Mouse (Mus musculus): ENCODE measurements around the gene Disp1. TPM values are rescaled to one million over a fixed set of nuclear protein-coding genes. Genes with fewer than 3 reads are reported as not detected.

The Disp1 gene
- total and polyA plus RNA-seq, 3 experiments = 3.8 to 10.5 (median 5.0) TPM

DNA sequence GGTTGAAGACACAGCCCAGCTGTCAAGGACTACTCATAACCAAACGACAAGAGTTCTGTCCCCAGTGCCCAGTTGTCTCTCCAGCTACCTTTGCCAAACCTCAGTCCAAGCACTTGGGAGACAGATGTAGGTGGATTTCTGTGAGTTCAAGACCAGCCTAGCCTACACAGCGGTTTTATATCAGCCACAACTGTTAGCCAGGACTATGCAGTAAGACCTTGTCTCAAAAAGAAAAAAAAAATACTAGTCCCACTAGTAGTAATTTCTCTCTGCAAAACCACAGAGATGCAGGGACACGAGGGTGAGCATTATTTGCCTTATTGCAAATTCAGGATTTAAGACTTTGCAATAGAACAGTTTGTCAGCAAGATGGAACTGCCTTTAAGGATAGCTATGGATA lies 120.0 kb downstream of the Disp1 start:
- no peak overlapping the region for H3K4me3 ChIP-seq (ENCODE audit: low read depth, low read length)
- H3K36me3 ChIP-seq (replicated peaks) = peaks cover 19% of the 10 kb centered on the region
- DNase-seq (ENCODE audit: low spot score) (no peak), ATAC-seq (ENCODE audit: extremely low read depth, insufficient number of reproducible peaks, low FRiP score, poor library complexity, severe bottlenecking) (no peak)
- no peaks in the 10 kb centered on the region for H3K4me1 ChIP-seq (ENCODE audit: insufficient read depth, low read depth, low read length)
- H3K9me3 ChIP-seq (replicated peaks) = no peaks in the 10 kb centered on the region
- TF ChIP-seq TAL1 (conservative IDR thresholded peaks at IDR 0.05; ENCODE audit: low read depth, low read length) = no peak
- TF ChIP-seq GATA1 (IDR thresholded peaks at IDR 0.05; ENCODE audit: borderline replicate concordance, low read length) = no peak
- no peak for TF ChIP-seq CTCF (IDR thresholded peaks at IDR 0.05; ENCODE audit: low read depth, low read length)
- TF ChIP-seq POLR2AphosphoS5 (IDR thresholded peaks at IDR 0.05; ENCODE audit: insufficient replicate concordance, low read depth, low read length) = no peak
- TF ChIP-seq GATA2 (IDR thresholded peaks at IDR 0.05; ENCODE audit: borderline replicate concordance, low read depth, low read length) = no peak
- H3K27me3 ChIP-seq (ENCODE audit: insufficient read depth, low read length) = no peaks in the 10 kb centered on the region

DNA sequence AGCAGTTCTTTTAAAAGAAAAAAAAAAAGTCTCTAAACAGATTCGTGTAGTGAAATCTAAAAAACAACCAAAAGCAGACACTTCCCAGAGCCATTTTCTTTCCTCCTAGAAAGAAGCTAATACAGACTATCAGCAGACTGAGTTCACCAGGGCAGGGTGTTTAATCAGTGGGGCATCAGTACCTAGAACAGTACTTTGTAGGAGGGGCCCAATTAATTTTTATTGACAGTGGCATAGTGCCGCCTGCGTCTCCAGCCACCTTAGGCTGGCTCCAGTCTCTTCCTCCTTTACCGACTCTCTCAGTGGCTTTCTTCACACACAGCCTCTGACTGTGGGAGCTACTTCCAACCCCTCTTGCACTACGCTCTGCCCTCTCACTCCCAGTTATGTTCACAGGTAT lies 121.1 kb downstream of the Disp1 start:
- Histone ChIP-seq H3K4me3 (ENCODE audit: low read depth, low read length) (no peak overlapping the region), H3K36me3 (replicated peaks) (peaks cover 27% of the 10 kb centered on the region), H3K9me3 (replicated peaks) (no peaks in the 10 kb centered on the region), H3K27me3 (ENCODE audit: insufficient read depth, low read length) (no peaks in the 10 kb centered on the region), H3K4me1 (ENCODE audit: insufficient read depth, low read depth, low read length) (no peaks in the 10 kb centered on the region)
- no peak for ATAC-seq (ENCODE audit: extremely low read depth, insufficient number of reproducible peaks, low FRiP score, poor library complexity, severe bottlenecking)
- no peak for DNase-seq (ENCODE audit: low spot score)
- TF ChIP-seq GATA2 (IDR thresholded peaks at IDR 0.05; ENCODE audit: borderline replicate concordance, low read depth, low read length) = no peak
- no peak for TF ChIP-seq POLR2AphosphoS5 (IDR thresholded peaks at IDR 0.05; ENCODE audit: insufficient replicate concordance, low read depth, low read length)
- no peak for TF ChIP-seq CTCF (IDR thresholded peaks at IDR 0.05; ENCODE audit: low read depth, low read length)
- no peak for TF ChIP-seq TAL1 (conservative IDR thresholded peaks at IDR 0.05; ENCODE audit: low read depth, low read length)
- no peak for TF ChIP-seq GATA1 (IDR thresholded peaks at IDR 0.05; ENCODE audit: borderline replicate concordance, low read length)

DNA sequence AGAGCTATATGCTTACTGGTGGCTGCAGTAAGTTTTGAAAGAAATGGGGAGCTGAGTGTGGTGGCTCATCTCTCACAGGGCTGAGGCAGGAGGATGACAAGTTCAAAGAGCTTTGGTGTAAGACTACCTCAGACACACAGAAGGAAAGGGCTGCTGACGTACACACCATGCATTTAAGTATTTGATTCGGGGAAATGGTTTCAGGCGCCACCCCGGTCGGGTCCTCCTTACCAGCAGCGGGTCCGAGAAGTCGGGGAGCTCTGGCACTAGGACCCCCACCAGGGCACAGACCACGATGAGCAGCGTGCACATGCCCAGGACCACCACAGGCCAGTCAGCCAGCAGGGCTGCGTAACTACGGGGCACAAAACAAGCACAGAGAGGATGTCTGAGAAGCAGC lies 121.6 kb downstream of the Disp1 start:
- Histone ChIP-seq H3K36me3 (replicated peaks) (peaks cover 33% of the 10 kb centered on the region), H3K4me1 (ENCODE audit: insufficient read depth, low read depth, low read length) (no peaks in the 10 kb centered on the region), H3K4me3 (ENCODE audit: low read depth, low read length) (no peak overlapping the region), H3K9me3 (replicated peaks) (no peaks in the 10 kb centered on the region), H3K27me3 (ENCODE audit: insufficient read depth, low read length) (no peaks in the 10 kb centered on the region)
- DNase-seq (ENCODE audit: low spot score) = no peak
- TF ChIP-seq GATA1 (IDR thresholded peaks at IDR 0.05; ENCODE audit: borderline replicate concordance, low read length) (no peak), POLR2AphosphoS5 (IDR thresholded peaks at IDR 0.05; ENCODE audit: insufficient replicate concordance, low read depth, low read length) (no peak), GATA2 (IDR thresholded peaks at IDR 0.05; ENCODE audit: borderline replicate concordance, low read depth, low read length) (no peak), CTCF (IDR thresholded peaks at IDR 0.05; ENCODE audit: low read depth, low read length) (no peak), TAL1 (conservative IDR thresholded peaks at IDR 0.05; ENCODE audit: low read depth, low read length) (no peak)
- no peak for ATAC-seq (ENCODE audit: extremely low read depth, insufficient number of reproducible peaks, low FRiP score, poor library complexity, severe bottlenecking)

DNA sequence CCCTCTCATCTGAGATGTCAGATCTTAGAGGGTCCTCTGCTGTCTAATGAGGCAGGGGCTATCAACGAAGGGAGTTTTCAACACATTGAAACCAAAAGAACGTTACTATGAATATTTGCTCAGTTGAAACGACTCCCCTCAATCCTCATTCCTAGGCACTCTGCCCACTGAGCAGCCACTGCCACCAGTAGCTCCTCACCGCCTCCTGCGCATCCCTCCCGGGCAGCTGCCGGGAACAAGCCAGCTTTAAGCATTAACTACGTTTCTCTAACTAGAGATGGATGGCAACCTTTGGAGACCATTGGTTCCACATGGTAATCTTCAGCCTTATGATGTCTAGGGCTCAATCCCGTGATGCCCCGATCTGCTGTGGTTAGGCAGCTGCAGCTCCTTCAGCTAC lies 123.7 kb downstream of the Disp1 start:
- TF ChIP-seq CTCF (IDR thresholded peaks at IDR 0.05; ENCODE audit: low read depth, low read length) = no peak
- TF ChIP-seq TAL1 (conservative IDR thresholded peaks at IDR 0.05; ENCODE audit: low read depth, low read length) = no peak
- TF ChIP-seq GATA1 (IDR thresholded peaks at IDR 0.05; ENCODE audit: borderline replicate concordance, low read length) = no peak
- TF ChIP-seq GATA2 (IDR thresholded peaks at IDR 0.05; ENCODE audit: borderline replicate concordance, low read depth, low read length) = no peak
- TF ChIP-seq POLR2AphosphoS5 (IDR thresholded peaks at IDR 0.05; ENCODE audit: insufficient replicate concordance, low read depth, low read length) = no peak
- no peaks in the 10 kb centered on the region for H3K4me1 ChIP-seq (ENCODE audit: insufficient read depth, low read depth, low read length)
- DNase-seq (ENCODE audit: low spot score) = no peak
- no peaks in the 10 kb centered on the region for H3K27me3 ChIP-seq (ENCODE audit: insufficient read depth, low read length)
- no peaks in the 10 kb centered on the region for H3K9me3 ChIP-seq (replicated peaks)
- H3K36me3 ChIP-seq (replicated peaks) = peaks cover 43% of the 10 kb centered on the region
- no peak for ATAC-seq (ENCODE audit: extremely low read depth, insufficient number of reproducible peaks, low FRiP score, poor library complexity, severe bottlenecking)
- no peak overlapping the region for H3K4me3 ChIP-seq (ENCODE audit: low read depth, low read length)

DNA sequence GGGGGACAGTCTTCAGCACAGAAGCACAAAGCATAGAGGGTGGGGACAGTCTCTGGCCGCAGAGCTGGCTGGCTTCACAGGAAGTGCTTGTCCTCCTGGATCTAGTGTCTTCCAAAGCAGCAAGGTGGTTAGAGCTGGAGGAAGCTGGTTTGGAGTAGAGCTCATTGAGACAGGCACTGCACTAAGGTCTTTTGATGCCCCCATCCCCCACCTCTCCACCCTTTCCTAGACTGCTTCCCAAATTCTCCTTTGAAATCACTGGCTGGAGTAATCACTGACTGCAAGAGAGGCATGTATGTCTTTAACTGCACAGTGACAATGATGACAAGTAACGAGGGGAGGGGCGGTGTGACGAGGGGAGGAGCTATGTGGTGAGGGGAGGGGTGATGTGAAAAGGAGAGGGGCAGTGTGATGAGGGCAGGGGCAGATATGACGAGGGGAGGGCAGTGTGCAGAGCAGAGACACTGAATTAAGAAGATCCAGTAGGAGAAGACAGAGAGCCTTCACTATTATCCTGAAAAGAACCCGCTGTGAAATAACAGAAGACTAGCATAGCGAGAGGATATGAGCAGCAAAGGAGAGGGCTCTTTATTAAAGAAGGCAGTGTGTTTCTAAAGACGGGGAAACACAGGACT lies 125.8 kb downstream of the Disp1 start:
- Histone ChIP-seq H3K4me3 (ENCODE audit: low read depth, low read length) (no peak overlapping the region), H3K9me3 (replicated peaks) (no peaks in the 10 kb centered on the region), H3K36me3 (replicated peaks) (peaks cover 45% of the 10 kb centered on the region), H3K4me1 (ENCODE audit: insufficient read depth, low read depth, low read length) (no peaks in the 10 kb centered on the region), H3K27me3 (ENCODE audit: insufficient read depth, low read length) (no peaks in the 10 kb centered on the region)
- ATAC-seq (ENCODE audit: extremely low read depth, insufficient number of reproducible peaks, low FRiP score, poor library complexity, severe bottlenecking) (no peak), DNase-seq (ENCODE audit: low spot score) (no peak)
- TF ChIP-seq CTCF (IDR thresholded peaks at IDR 0.05; ENCODE audit: low read depth, low read length) (no peak), POLR2AphosphoS5 (IDR thresholded peaks at IDR 0.05; ENCODE audit: insufficient replicate concordance, low read depth, low read length) (no peak), TAL1 (conservative IDR thresholded peaks at IDR 0.05; ENCODE audit: low read depth, low read length) (no peak), GATA1 (IDR thresholded peaks at IDR 0.05; ENCODE audit: borderline replicate concordance, low read length) (no peak), GATA2 (IDR thresholded peaks at IDR 0.05; ENCODE audit: borderline replicate concordance, low read depth, low read length) (no peak)

DNA sequence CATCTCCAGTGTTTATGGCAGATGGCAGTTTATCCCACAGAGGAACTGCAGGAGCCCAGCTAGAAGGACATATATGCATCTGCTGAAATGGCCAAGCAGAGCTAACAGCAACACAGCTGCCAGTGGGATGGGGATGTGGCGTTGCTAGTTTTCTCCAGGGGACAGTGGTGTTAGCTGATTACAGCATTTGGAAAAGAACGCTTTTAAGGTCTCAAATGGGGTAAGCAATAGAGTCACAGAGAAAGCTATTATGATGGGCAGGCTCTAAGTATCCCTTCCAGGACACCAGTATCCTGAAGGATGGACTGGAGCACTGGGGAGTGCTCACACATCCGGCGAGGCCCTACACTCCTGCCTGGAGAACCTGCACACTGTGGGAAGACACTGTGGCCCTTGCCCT lies 129.0 kb downstream of the Disp1 start:
- TF ChIP-seq POLR2AphosphoS5 (IDR thresholded peaks at IDR 0.05; ENCODE audit: insufficient replicate concordance, low read depth, low read length) (no peak), GATA1 (IDR thresholded peaks at IDR 0.05; ENCODE audit: borderline replicate concordance, low read length) (no peak), CTCF (IDR thresholded peaks at IDR 0.05; ENCODE audit: low read depth, low read length) (no peak), GATA2 (IDR thresholded peaks at IDR 0.05; ENCODE audit: borderline replicate concordance, low read depth, low read length) (no peak), TAL1 (conservative IDR thresholded peaks at IDR 0.05; ENCODE audit: low read depth, low read length) (no peak)
- ATAC-seq (ENCODE audit: extremely low read depth, insufficient number of reproducible peaks, low FRiP score, poor library complexity, severe bottlenecking) = no peak
- H3K27me3 ChIP-seq (ENCODE audit: insufficient read depth, low read length) = no peaks in the 10 kb centered on the region
- H3K36me3 ChIP-seq (replicated peaks) = peaks cover 57% of the 10 kb centered on the region
- no peaks in the 10 kb centered on the region for H3K9me3 ChIP-seq (replicated peaks)
- H3K4me1 ChIP-seq (ENCODE audit: insufficient read depth, low read depth, low read length) = no peaks in the 10 kb centered on the region
- no peak for DNase-seq (ENCODE audit: low spot score)
- H3K4me3 ChIP-seq (ENCODE audit: low read depth, low read length) = no peak overlapping the region; the same call in 1 of the 2 replicates

Data from G1E (cell line).